Mouse (Mus musculus) monocyte, adult 59 days (primary cell): Measurements from ENCODE around the gene Tbx21. TPM values are rescaled to one million over a fixed set of nuclear protein-coding genes. Genes with fewer than 3 reads are reported as not detected.

ENCODE experiments used
- total RNA-seq, 2 experiments: library from RNA; stranded (reverse); gene quantifications; one replicate each; pipeline ENCODE4 v1.2.4; 2023

Tbx21 gene
- under 1 TPM in 1 of 2 experiments, not detected in 1; 0.21 TPM for total RNA-seq

DNA sequence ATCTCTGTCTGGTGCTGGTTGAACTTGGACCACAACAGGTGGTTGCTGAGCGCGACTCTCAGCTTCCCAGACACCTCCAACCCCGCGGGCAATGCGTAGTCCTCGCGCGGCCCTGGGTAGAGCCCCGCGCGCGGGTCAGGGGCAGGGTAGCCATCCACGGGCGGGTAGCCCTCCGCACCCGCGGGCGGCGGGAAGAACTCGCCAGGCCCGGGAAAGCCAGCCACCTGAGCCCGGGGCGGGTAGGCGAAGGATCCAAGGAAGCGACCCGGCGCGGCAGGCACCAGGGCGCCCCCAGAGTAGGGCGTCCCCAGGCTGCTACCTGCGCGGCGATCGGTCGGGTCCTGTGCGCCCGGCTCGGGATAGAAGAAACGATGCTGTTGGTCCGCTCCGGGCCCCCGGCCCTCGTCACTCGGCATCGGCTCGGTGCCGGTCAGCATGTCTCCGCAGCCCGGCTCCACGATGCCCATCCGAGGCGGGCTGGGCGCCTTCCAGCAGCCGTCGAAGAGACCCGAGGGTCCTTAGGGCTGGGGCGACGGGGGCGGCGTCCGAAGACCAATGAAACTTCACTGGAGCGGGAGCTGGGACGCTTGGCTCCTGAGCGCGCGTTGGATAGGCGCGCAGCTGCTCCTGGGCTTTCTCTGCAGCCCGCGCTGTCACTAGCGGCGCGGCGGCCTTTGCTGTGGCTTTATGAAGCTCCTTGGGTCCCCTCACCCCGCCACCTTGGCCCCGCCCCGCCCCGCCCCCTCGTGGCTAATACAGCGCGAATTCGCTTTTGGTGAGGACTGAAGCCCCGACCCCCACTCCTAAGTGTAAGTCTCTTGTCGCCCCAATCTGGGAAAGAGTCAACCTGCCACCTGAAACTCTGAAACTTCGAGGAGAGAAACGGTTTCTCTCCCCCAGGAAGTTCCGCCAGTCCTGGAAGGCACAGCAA is at the start of gene Tbx21:
Gene Tbx21 (minus strand): TSS at position 661 of the 931 bp plus-strand sequence.

GRCm38 (mm10) chr11:97151343-97151801 is 36.2 kb upstream of the Tbx21 start, which contains the start of gene Tbkbp1:
Gene Tbkbp1 (minus strand): TSS chr11:97151495.

DNA sequence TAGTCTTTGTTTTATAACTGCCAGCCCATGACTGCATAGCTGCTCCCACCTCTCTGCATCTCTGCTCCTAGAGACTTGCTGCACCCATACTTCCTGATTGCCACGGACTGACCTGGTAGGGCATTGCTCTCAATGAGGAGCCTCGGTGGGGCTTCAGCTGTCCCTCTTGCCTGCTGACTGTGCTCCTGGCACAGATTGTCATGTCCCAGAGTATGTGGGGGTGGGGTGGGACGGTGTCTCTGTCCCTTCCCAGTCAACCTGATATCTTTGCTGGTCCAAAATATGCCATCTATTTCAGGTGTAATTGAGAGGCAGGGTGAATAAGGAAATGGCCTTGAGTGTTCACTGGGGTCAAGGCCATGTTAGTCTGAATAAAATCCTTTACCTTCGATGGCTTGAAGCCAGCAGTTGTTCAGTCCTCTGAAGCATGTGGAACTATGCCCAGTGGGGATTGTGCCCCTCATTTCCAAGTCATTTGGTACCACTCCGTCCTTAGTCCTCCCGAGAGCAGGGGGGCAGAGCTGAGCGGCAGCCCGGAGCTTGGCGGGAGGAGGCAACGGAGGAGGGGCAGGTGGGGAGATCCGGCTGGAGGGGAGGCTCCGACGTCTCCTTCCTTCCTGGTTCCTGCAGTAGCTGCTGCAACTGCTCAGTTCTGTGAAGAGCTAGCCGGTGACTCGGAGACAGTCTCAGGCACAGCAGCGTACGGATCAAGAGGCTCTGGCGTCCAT is 64.8 kb downstream of the Tbx21 start, which contains the start of gene Osbpl7:
Gene Osbpl7 (plus strand): TSS at position 413 of the 728 bp plus-strand sequence.

Other genes with a start within 250 kb of the Tbx21 start
- 10 to 100 TPM; 48.2 to 51.0 TPM for gene Cdk5rap3, start 198.8 kb downstream of the Tbx21 start, total RNA-seq
- gene Prr15l, start 187.2 kb downstream of the Tbx21 start, total RNA-seq = not detected
- 10 to 100 TPM; 23.0 to 23.8 TPM for gene Pnpo, start 171.3 kb downstream of the Tbx21 start, total RNA-seq
- 10 to 100 TPM; 35.9 to 41.8 TPM for gene Sp2, start 132.4 kb downstream of the Tbx21 start, total RNA-seq
- gene Sp6, start 101.9 kb downstream of the Tbx21 start, total RNA-seq = not detected
- 1 to 10 TPM in 1 of 2 experiments, under 1 TPM in 1; 0.67 to 1.5 TPM for gene Scrn2, start 85.4 kb downstream of the Tbx21 start, total RNA-seq
- not detected for gene Lrrc46, start 73.9 kb downstream of the Tbx21 start, total RNA-seq
- gene Mrpl10, start 73.8 kb downstream of the Tbx21 start, total RNA-seq = 10 to 100 TPM; 38.5 to 41.1 TPM
- gene Osbpl7, start 64.7 kb downstream of the Tbx21 start, total RNA-seq = 10 to 100 TPM; 12.7 to 17.6 TPM
- 10 to 100 TPM; 46.7 to 50.4 TPM for gene Tbkbp1, start 36.2 kb upstream of the Tbx21 start, total RNA-seq
- gene Kpnb1, start 72.5 kb upstream of the Tbx21 start, total RNA-seq = 10 to 100 TPM; 89.2 to 95.8 TPM
- 10 to 100 TPM; 59.1 to 59.2 TPM for gene Npepps, start 165.3 kb upstream of the Tbx21 start, total RNA-seq
- 10 to 100 TPM; 10.5 to 11.5 TPM for gene Mrpl45, start 200.4 kb upstream of the Tbx21 start, total RNA-seq
- not detected for gene Gpr179, start 236.7 kb upstream of the Tbx21 start, total RNA-seq
- gene Socs7, start 247.2 kb upstream of the Tbx21 start, total RNA-seq = 10 to 100 TPM; 17.2 to 21.1 TPM